Mouse (Mus musculus): Measurements from ENCODE around the gene Pafah1b3.

Gene Pafah1b3

GRCm38 (mm10) chr7:25309425-25309824, 11.6 kb upstream of the Pafah1b3 start:
- H3K4me3 ChIP-seq (replicated peaks; ENCODE audit: low read length), result no peak overlapping the region
- peaks cover 18% of the 10 kb centered on the region; the same call in 1 of the 2 replicates for H3K36me3 ChIP-seq (ENCODE audit: insufficient read depth, low read length)
- no peaks in the 10 kb centered on the region for H3K9me3 ChIP-seq (ENCODE audit: low read length)
- peaks cover 44% of the 10 kb centered on the region for H3K4me1 ChIP-seq (replicated peaks; ENCODE audit: low read depth, low read length)
- no peak for TF ChIP-seq NANOG (IDR thresholded peaks at IDR 0.05; ENCODE audit: borderline replicate concordance, low read length)
- TF ChIP-seq POU5F1 (IDR thresholded peaks at IDR 0.05; ENCODE audit: borderline replicate concordance, low read length), result no peak
- H3K27me3 ChIP-seq (ENCODE audit: insufficient read depth, low read length), result peaks cover 53% of the 10 kb centered on the region

GRCm38 (mm10) chr7:25308702-25309318, 11.0 kb upstream of the Pafah1b3 start:
- Histone ChIP-seq H3K9me3 (ENCODE audit: low read length) (no peaks in the 10 kb centered on the region), H3K4me1 (replicated peaks; ENCODE audit: low read depth, low read length) (peaks cover 44% of the 10 kb centered on the region), H3K4me3 (replicated peaks; ENCODE audit: low read length) (no peak overlapping the region), H3K36me3 (ENCODE audit: insufficient read depth, low read length) (peaks cover 18% of the 10 kb centered on the region; the same call in 1 of the 2 replicates), H3K27me3 (ENCODE audit: insufficient read depth, low read length) (peaks cover 51% of the 10 kb centered on the region)
- TF ChIP-seq NANOG (IDR thresholded peaks at IDR 0.05; ENCODE audit: borderline replicate concordance, low read length), result no peak
- no peak for TF ChIP-seq POU5F1 (IDR thresholded peaks at IDR 0.05; ENCODE audit: borderline replicate concordance, low read length)
- no peak for TF ChIP-seq CTCF (conservative IDR thresholded peaks at IDR 0.05; ENCODE audit: low read length)

GRCm38 (mm10) chr7:25306614-25306996, 8.8 kb upstream of the Pafah1b3 start:
- TF ChIP-seq CTCF (conservative IDR thresholded peaks at IDR 0.05; ENCODE audit: low read length), result no peak
- no peak for TF ChIP-seq NANOG (IDR thresholded peaks at IDR 0.05; ENCODE audit: borderline replicate concordance, low read length)
- no peak for TF ChIP-seq POU5F1 (IDR thresholded peaks at IDR 0.05; ENCODE audit: borderline replicate concordance, low read length)
- Histone ChIP-seq H3K4me3 (replicated peaks; ENCODE audit: low read length) (no peak overlapping the region; the same call in 1 of the 2 replicates), H3K36me3 (ENCODE audit: insufficient read depth, low read length) (peaks cover 18% of the 10 kb centered on the region; the same call in 1 of the 2 replicates), H3K27me3 (ENCODE audit: insufficient read depth, low read length) (peaks cover 43% of the 10 kb centered on the region), H3K9me3 (ENCODE audit: low read length) (no peaks in the 10 kb centered on the region), H3K4me1 (replicated peaks; ENCODE audit: low read depth, low read length) (peaks cover 53% of the 10 kb centered on the region)

- Histone ChIP-seq H3K4me3 (replicated peaks; ENCODE audit: low read length) (peak within 1 kb of the TSS; percentile 86), H3K36me3 (ENCODE audit: insufficient read depth, low read length) (peaks cover 17% of the 10 kb centered on the region; the same call in 1 of the 2 replicates), H3K4me1 (replicated peaks; ENCODE audit: low read depth, low read length) (peaks cover 53% of the 10 kb centered on the region), H3K9me3 (ENCODE audit: low read length) (no peaks in the 10 kb centered on the region), H3K27me3 (ENCODE audit: insufficient read depth, low read length) (peaks cover 43% of the 10 kb centered on the region)
- TF ChIP-seq POU5F1 (IDR thresholded peaks at IDR 0.05; ENCODE audit: borderline replicate concordance, low read length), result no peak
- TF ChIP-seq CTCF (conservative IDR thresholded peaks at IDR 0.05; ENCODE audit: low read length), result no peak
- TF ChIP-seq NANOG (IDR thresholded peaks at IDR 0.05; ENCODE audit: borderline replicate concordance, low read length), result no peak
These were observed 8.3 kb upstream of the Pafah1b3 start, which contains the start of gene Tmem145 for GRCm38 (mm10) chr7:25305956-25306613. Tmem145 (plus strand) TSS chr7:25306106.

- peak overlapping the region; percentile 86 for H3K4me3 ChIP-seq (replicated peaks; ENCODE audit: low read length)
- H3K9me3 ChIP-seq (ENCODE audit: low read length), result no peaks in the 10 kb centered on the region
- peaks cover 42% of the 10 kb centered on the region for H3K27me3 ChIP-seq (ENCODE audit: insufficient read depth, low read length)
- peaks cover 50% of the 10 kb centered on the region for H3K4me1 ChIP-seq (replicated peaks; ENCODE audit: low read depth, low read length)
- no peak for TF ChIP-seq NANOG (IDR thresholded peaks at IDR 0.05; ENCODE audit: borderline replicate concordance, low read length)
- TF ChIP-seq POU5F1 (IDR thresholded peaks at IDR 0.05; ENCODE audit: borderline replicate concordance, low read length), result no peak
- TF ChIP-seq CTCF (conservative IDR thresholded peaks at IDR 0.05; ENCODE audit: low read length), result no peak
- H3K36me3 ChIP-seq (ENCODE audit: insufficient read depth, low read length), result peaks cover 17% of the 10 kb centered on the region; the same call in 1 of the 2 replicates
These were observed 7.7 kb upstream of the Pafah1b3 start for GRCm38 (mm10) chr7:25305481-25305880.

- no peak for TF ChIP-seq CTCF (conservative IDR thresholded peaks at IDR 0.05; ENCODE audit: low read length)
- TF ChIP-seq NANOG (IDR thresholded peaks at IDR 0.05; ENCODE audit: borderline replicate concordance, low read length), result no peak
- no peak for TF ChIP-seq POU5F1 (IDR thresholded peaks at IDR 0.05; ENCODE audit: borderline replicate concordance, low read length)
- H3K4me3 ChIP-seq (replicated peaks; ENCODE audit: low read length), result peak overlapping the region; percentile 30; the same call in 1 of the 2 replicates
- H3K36me3 ChIP-seq (ENCODE audit: insufficient read depth, low read length), result peaks cover 17% of the 10 kb centered on the region; the same call in 1 of the 2 replicates
- no peaks in the 10 kb centered on the region for H3K9me3 ChIP-seq (ENCODE audit: low read length)
- peaks cover 48% of the 10 kb centered on the region for H3K4me1 ChIP-seq (replicated peaks; ENCODE audit: low read depth, low read length)
- peaks cover 37% of the 10 kb centered on the region for H3K27me3 ChIP-seq (ENCODE audit: insufficient read depth, low read length)
These were observed 5.9 kb upstream of the Pafah1b3 start for GRCm38 (mm10) chr7:25303685-25304006.

- peaks cover 17% of the 10 kb centered on the region; the same call in 1 of the 2 replicates for H3K36me3 ChIP-seq (ENCODE audit: insufficient read depth, low read length)
- peaks cover 53% of the 10 kb centered on the region for H3K4me1 ChIP-seq (replicated peaks; ENCODE audit: low read depth, low read length)
- peaks cover 32% of the 10 kb centered on the region for H3K27me3 ChIP-seq (ENCODE audit: insufficient read depth, low read length)
- H3K9me3 ChIP-seq (ENCODE audit: low read length), result no peaks in the 10 kb centered on the region
- H3K4me3 ChIP-seq (replicated peaks; ENCODE audit: low read length), result peak overlapping the region; percentile 30
- TF ChIP-seq CTCF (conservative IDR thresholded peaks at IDR 0.05; ENCODE audit: low read length) (no peak), POU5F1 (IDR thresholded peaks at IDR 0.05; ENCODE audit: borderline replicate concordance, low read length) (no peak), NANOG (IDR thresholded peaks at IDR 0.05; ENCODE audit: borderline replicate concordance, low read length) (no peak)
These were observed 5.4 kb upstream of the Pafah1b3 start for GRCm38 (mm10) chr7:25303003-25303684.

GRCm38 (mm10) chr7:25301063-25301462, 3.3 kb upstream of the Pafah1b3 start, which contains the start of gene Prr19:
Prr19 (plus strand) TSS chr7:25301411.
- H3K4me1 ChIP-seq (replicated peaks; ENCODE audit: low read depth, low read length), result peaks cover 68% of the 10 kb centered on the region
- H3K9me3 ChIP-seq (ENCODE audit: low read length), result no peaks in the 10 kb centered on the region
- H3K4me3 ChIP-seq (replicated peaks; ENCODE audit: low read length), result peak within 1 kb of the TSS; percentile 50
- H3K27me3 ChIP-seq (ENCODE audit: insufficient read depth, low read length), result peaks cover 16% of the 10 kb centered on the region
- peaks cover 13% of the 10 kb centered on the region for H3K36me3 ChIP-seq (ENCODE audit: insufficient read depth, low read length)
- no peak for TF ChIP-seq CTCF (conservative IDR thresholded peaks at IDR 0.05; ENCODE audit: low read length)
- TF ChIP-seq NANOG (IDR thresholded peaks at IDR 0.05; ENCODE audit: borderline replicate concordance, low read length), result no peak
- no peak for TF ChIP-seq POU5F1 (IDR thresholded peaks at IDR 0.05; ENCODE audit: borderline replicate concordance, low read length)
